Mouse (Mus musculus) E14TG2a.4 (cell line): ENCODE measurements around the gene Ppm1h.

Experiments
- CTCF ChIP-seq: conservative IDR thresholded peaks from 2 replicates; pipeline ENCODE4 v1.5.1; 2014; ENCODE audit warnings: low read length
- NANOG ChIP-seq: IDR thresholded peaks from 2 replicates; pipeline ENCODE4 v1.6.1; 2014; ENCODE audit warnings: borderline replicate concordance, low read length, mixed read lengths
- POU5F1 ChIP-seq: IDR thresholded peaks from 2 replicates; pipeline ENCODE4 v1.6.1; 2014; ENCODE audit warnings: low read length, borderline replicate concordance

GRCm38 (mm10) chr10:122966421-122966820 is 287.9 kb downstream of the Ppm1h start:
- no peak for TF ChIP-seq CTCF
- no peak for TF ChIP-seq NANOG
- no peak for TF ChIP-seq POU5F1
